Mouse (Mus musculus) ovary, adult 18-20 months (tissue): ENCODE results near the gene Dtd2.

ENCODE experiments used
- DNase-seq: peaks from one replicate; pipeline ENCODE4 v3.0.0; 2022; ENCODE audit warnings: low spot score, mixed read lengths

Dtd2 gene

GRCm38 (mm10) chr12:52005877-52006632, at the start of gene Dtd2:
Gene Dtd2, minus strand, starts transcription at chr12:52006501.
- peak; percentile 85 for DNase-seq

- DNase-seq: no peak
Measured at GRCm38 (mm10) chr12:52049324-52049723, 43.0 kb upstream of the Dtd2 start.

- no peak for DNase-seq
Measured at GRCm38 (mm10) chr12:52046371-52046770, 40.1 kb upstream of the Dtd2 start.

GRCm38 (mm10) chr12:52042818-52043336, 36.6 kb upstream of the Dtd2 start:
- peak; percentile 58 for DNase-seq

- no peak for DNase-seq
Measured at GRCm38 (mm10) chr12:52038352-52038751, 32.1 kb upstream of the Dtd2 start.

- DNase-seq: no peak
Measured at GRCm38 (mm10) chr12:52034956-52035355, 28.7 kb upstream of the Dtd2 start.

- no peak for DNase-seq
Measured at GRCm38 (mm10) chr12:52032276-52032675, 26.0 kb upstream of the Dtd2 start.

- DNase-seq: no peak
Measured at GRCm38 (mm10) chr12:52027963-52028362, 21.7 kb upstream of the Dtd2 start, which contains the start of gene Gpr33. Gene Gpr33, minus strand, starts transcription at chr12:52028063.

- no peak for DNase-seq
Measured at GRCm38 (mm10) chr12:52014494-52015029, 8.3 kb upstream of the Dtd2 start.

GRCm38 (mm10) chr12:52014044-52014443, 7.7 kb upstream of the Dtd2 start:
- peak; percentile 35 for DNase-seq

- no peak for DNase-seq
Measured at GRCm38 (mm10) chr12:52013274-52013673, 7.0 kb upstream of the Dtd2 start.

- no peak for DNase-seq
Measured at GRCm38 (mm10) chr12:52012159-52012558, 5.9 kb upstream of the Dtd2 start.

GRCm38 (mm10) chr12:52010630-52010961, 4.3 kb upstream of the Dtd2 start:
- no peak for DNase-seq

- no peak for DNase-seq
Measured at GRCm38 (mm10) chr12:52009928-52010629, 3.8 kb upstream of the Dtd2 start.

- no peak for DNase-seq
Measured at GRCm38 (mm10) chr12:52006633-52006994, 313 bp upstream of the Dtd2 start.

- no peak for DNase-seq
Measured at GRCm38 (mm10) chr12:52002746-52003145, 3.6 kb downstream of the Dtd2 start.

GRCm38 (mm10) chr12:52001544-52001943, 4.8 kb downstream of the Dtd2 start:
- DNase-seq: no peak

GRCm38 (mm10) chr12:51998366-51998932, 7.9 kb downstream of the Dtd2 start:
- no peak for DNase-seq

GRCm38 (mm10) chr12:51995738-51996536, 10.4 kb downstream of the Dtd2 start:
- no peak for DNase-seq

- DNase-seq: no peak
Measured at GRCm38 (mm10) chr12:51990629-51991028, 15.7 kb downstream of the Dtd2 start.

GRCm38 (mm10) chr12:51988536-51988935, 17.8 kb downstream of the Dtd2 start:
- DNase-seq: no peak

- no peak for DNase-seq
Measured at GRCm38 (mm10) chr12:51985826-51986225, 20.5 kb downstream of the Dtd2 start.
